Mouse (Mus musculus) CH12.LX (cell line): ENCODE results near the gene Tmem82. TPM values are rescaled to one million over a fixed set of nuclear protein-coding genes. Genes with fewer than 3 reads are reported as not detected.

Experiments
- DNase-seq: peaks from one replicate; pipeline ENCODE4 v3.0.0-alpha.2; 2013; ENCODE audit errors: extremely low read depth
- H3K27ac ChIP-seq: 2 replicates; pipeline ENCODE4 v1.5.1; 2012; ENCODE audit warnings: low read depth, mild to moderate bottlenecking, control low read depth, moderate library complexity; ENCODE audit not compliant: insufficient read depth
- H3K27me3 ChIP-seq: replicated peaks from 2 replicates; pipeline ENCODE3; 2012; ENCODE audit warnings: inconsistent platforms
- H3K36me3 ChIP-seq, 2 experiments: replicated peaks in 1 of 2; 2 replicates each; pipeline versions ENCODE3 to v1.6.1; 2012; ENCODE audit warnings: inconsistent platforms in 1 of 2, low read length in 1 of 2, mild to moderate bottlenecking in 1 of 2, mixed read lengths in 1 of 2, moderate library complexity in 1 of 2; ENCODE audit not compliant: control insufficient read depth in 1 of 2, insufficient read depth in 1 of 2
- H3K4me1 ChIP-seq, 2 experiments: 2 replicates each; pipeline ENCODE4 v1.6.1; 2012; ENCODE audit warnings: inconsistent platforms in 1 of 2, moderate library complexity in 1 of 2; ENCODE audit not compliant: insufficient read depth in 2 of 2, control insufficient read depth in 1 of 2
- H3K4me2 ChIP-seq: 2 replicates; pipeline ENCODE4 v1.6.1; 2012; ENCODE audit warnings: low read depth, mild to moderate bottlenecking, control low read depth; ENCODE audit not compliant: poor library complexity, insufficient read depth, severe bottlenecking
- H3K4me3 ChIP-seq, 3 experiments: fragments of 150-350 bp in 1 of 3; sonication (generic) in 1 of 3; replicated peaks in 1 of 3; 2 replicates each; pipeline versions ENCODE3 to v1.5.1; 2011 to 2012; ENCODE audit warnings: low read depth in 2 of 3, low read length in 2 of 3, mild to moderate bottlenecking in 2 of 3, moderate library complexity in 2 of 3, control low read depth in 1 of 3, improper control_type of control experiment in 1 of 3, inconsistent platforms in 1 of 3, mixed read lengths in 1 of 3; ENCODE audit not compliant: poor library complexity in 1 of 3
- H3K79me2 ChIP-seq: replicated peaks from 2 replicates; pipeline ENCODE4 v1.6.1; 2012; ENCODE audit warnings: mild to moderate bottlenecking, moderate library complexity; ENCODE audit not compliant: control insufficient read depth, poor library complexity, insufficient read depth, severe bottlenecking; ENCODE audit errors: extremely low read depth
- H3K9ac ChIP-seq: 2 replicates; pipeline ENCODE4 v1.6.1; 2012; ENCODE audit warnings: low read depth, mild to moderate bottlenecking, control low read depth, moderate library complexity; ENCODE audit not compliant: insufficient read depth
- H3K9me3 ChIP-seq: replicated peaks from 2 replicates; pipeline ENCODE3; 2012; ENCODE audit warnings: low read length, inconsistent platforms, mixed read lengths
- BHLHE40 ChIP-seq: IDR thresholded peaks from 2 replicates; pipeline ENCODE4 v1.6.1; 2011; ENCODE audit warnings: mild to moderate bottlenecking, low read depth, low read length, improper control_type of control experiment
- CHD1 ChIP-seq: IDR thresholded peaks from 2 replicates; pipeline ENCODE4 v1.6.1; 2012; ENCODE audit warnings: low read depth, low read length, improper control_type of control experiment, inconsistent platforms
- CHD2 ChIP-seq: IDR thresholded peaks from 2 replicates; pipeline ENCODE4 v1.6.1; 2011; ENCODE audit warnings: low read length, improper control_type of control experiment
- CTCF ChIP-seq, 2 experiments: IDR thresholded peaks in 1 of 2; conservative IDR thresholded peaks in 1 of 2; 2 replicates each; pipeline ENCODE4 v1.5.1; 2011 to 2012; ENCODE audit warnings: low read depth in 2 of 2, low read length in 2 of 2, improper control_type of control experiment in 1 of 2, inconsistent platforms in 1 of 2, mild to moderate bottlenecking in 1 of 2, moderate library complexity in 1 of 2
- E2F4 ChIP-seq: IDR thresholded peaks from 2 replicates; pipeline ENCODE4 v1.6.1; 2011; ENCODE audit warnings: low read depth, low read length, improper control_type of control experiment; ENCODE audit not compliant: insufficient replicate concordance
- EP300 ChIP-seq: IDR thresholded peaks from 2 replicates; pipeline ENCODE4 v1.6.1; 2011; ENCODE audit warnings: low read length, improper control_type of control experiment
- ETS1 ChIP-seq: conservative IDR thresholded peaks from 2 replicates; pipeline ENCODE4 v1.6.1; 2012; ENCODE audit warnings: low read depth, mild to moderate bottlenecking, inconsistent platforms, low read length, improper control_type of control experiment, moderate library complexity
- HCFC1 ChIP-seq: IDR thresholded peaks from 2 replicates; pipeline ENCODE4 v1.6.1; 2012; ENCODE audit warnings: low read depth, mild to moderate bottlenecking, inconsistent platforms, low read length, improper control_type of control experiment
- JUND ChIP-seq: conservative IDR thresholded peaks from 2 replicates; pipeline ENCODE4 v1.6.1; 2011; ENCODE audit warnings: low read depth, low read length, improper control_type of control experiment
- KAT2A ChIP-seq: IDR thresholded peaks from 2 replicates; pipeline ENCODE4 v1.6.1; 2012; ENCODE audit warnings: low read length, improper control_type of control experiment, inconsistent platforms; ENCODE audit not compliant: insufficient replicate concordance
- MXI1 ChIP-seq: IDR thresholded peaks from 2 replicates; pipeline ENCODE4 v1.6.1; 2011; ENCODE audit warnings: mild to moderate bottlenecking, low read depth, low read length, improper control_type of control experiment
- NELFE ChIP-seq: IDR thresholded peaks from 2 replicates; pipeline ENCODE4 v1.6.1; 2011; ENCODE audit warnings: low read depth, low read length, improper control_type of control experiment
- PAX5 ChIP-seq: IDR thresholded peaks from 2 replicates; pipeline ENCODE4 v1.6.1; 2012; ENCODE audit warnings: low read length, inconsistent platforms, mixed read lengths
- POLR2A ChIP-seq: IDR thresholded peaks from 2 replicates; pipeline ENCODE4 v1.6.1; 2011; ENCODE audit warnings: low read depth, mild to moderate bottlenecking, improper control_type of control experiment, low read length
- POLR2AphosphoS2 ChIP-seq: IDR thresholded peaks from 2 replicates; pipeline ENCODE4 v1.6.1; 2011; ENCODE audit warnings: low read depth, low read length, improper control_type of control experiment
- RAD21 ChIP-seq: IDR thresholded peaks from 2 replicates; pipeline ENCODE4 v1.6.1; 2011; ENCODE audit warnings: low read depth, mild to moderate bottlenecking, low read length, improper control_type of control experiment, moderate library complexity
- RCOR1 ChIP-seq: conservative IDR thresholded peaks from 2 replicates; pipeline ENCODE4 v1.6.1; 2012; ENCODE audit warnings: low read depth, mild to moderate bottlenecking, inconsistent platforms, low read length, improper control_type of control experiment
- SMC3 ChIP-seq: IDR thresholded peaks from 2 replicates; pipeline ENCODE4 v1.6.1; 2011; ENCODE audit warnings: low read depth, low read length, improper control_type of control experiment
- TBP ChIP-seq: conservative IDR thresholded peaks from 2 replicates; pipeline ENCODE4 v1.6.1; 2011; ENCODE audit warnings: low read depth, low read length, improper control_type of control experiment
- TCF12 ChIP-seq: IDR thresholded peaks from 2 replicates; pipeline ENCODE4 v1.6.1; 2014; ENCODE audit warnings: low read depth, mild to moderate bottlenecking, inconsistent platforms, low read length, improper control_type of control experiment
- UBTF ChIP-seq: IDR thresholded peaks from 2 replicates; pipeline ENCODE4 v1.6.1; 2012; ENCODE audit warnings: low read depth, mild to moderate bottlenecking, inconsistent platforms, low read length, improper control_type of control experiment, moderate library complexity
- USF2 ChIP-seq: conservative IDR thresholded peaks from 2 replicates; pipeline ENCODE4 v1.6.1; 2011; ENCODE audit warnings: low read depth, low read length, improper control_type of control experiment
- ZC3H11A ChIP-seq: IDR thresholded peaks from 2 replicates; pipeline ENCODE4 v1.6.1; 2012; ENCODE audit warnings: low read depth, mild to moderate bottlenecking, inconsistent platforms, low read length, improper control_type of control experiment
- ZKSCAN1 ChIP-seq: IDR thresholded peaks from 2 replicates; pipeline ENCODE4 v1.6.1; 2012; ENCODE audit warnings: low read depth, inconsistent platforms, low read length, improper control_type of control experiment, borderline replicate concordance
- ZMIZ1 ChIP-seq: IDR thresholded peaks from 2 replicates; pipeline ENCODE4 v1.6.1; 2012; ENCODE audit warnings: low read depth, mild to moderate bottlenecking, inconsistent platforms, low read length, improper control_type of control experiment
- ZNF384 ChIP-seq: IDR thresholded peaks from 2 replicates; pipeline ENCODE4 v1.6.1; 2012; ENCODE audit warnings: low read depth, low read length, improper control_type of control experiment, inconsistent platforms
- dilution Hi-C: fragments of 300-500 bp; cut with MboI; formaldehyde crosslinking; loops from 2 replicates; pipeline ENCODE4 v1.14.3; 2020; ENCODE audit warnings: low sequenced_read_pairs; ENCODE audit not compliant: extremely low pct_unique_long_range_greater_than_20kb, extremely low pct_ligation_motif_present
- in situ Hi-C: fragments of 300-500 bp; cut with MboI; formaldehyde crosslinking; loops from 3 replicates; pipeline ENCODE4 v1.14.3; 2019; ENCODE audit warnings: low sequenced_read_pairs, low pct_ligation_motif_present, low pct_unique_long_range_greater_than_20kb, mixed read lengths
- polyA plus RNA-seq: library from polyadenylated mRNA; unstranded; fragments of >175 nt; gene quantifications from 2 replicates; pipeline ENCODE4 v1.2.1, GENCODE M21; 2012; ENCODE audit warnings: low read depth; ENCODE audit not compliant: insufficient read length
- total RNA-seq, 2 experiments: library from RNA; depleted of rRNA; stranded (reverse); fragments of 300-350 nt in 1 of 2; fragments of >200 nt in 1 of 2; gene quantifications; 2 replicates each; pipeline ENCODE4 v1.2.3; 2012 to 2014

Gene Tmem82
- total and polyA plus RNA-seq, 3 experiments: 0.68 to 5.2 (median 2.7) TPM

DNA sequence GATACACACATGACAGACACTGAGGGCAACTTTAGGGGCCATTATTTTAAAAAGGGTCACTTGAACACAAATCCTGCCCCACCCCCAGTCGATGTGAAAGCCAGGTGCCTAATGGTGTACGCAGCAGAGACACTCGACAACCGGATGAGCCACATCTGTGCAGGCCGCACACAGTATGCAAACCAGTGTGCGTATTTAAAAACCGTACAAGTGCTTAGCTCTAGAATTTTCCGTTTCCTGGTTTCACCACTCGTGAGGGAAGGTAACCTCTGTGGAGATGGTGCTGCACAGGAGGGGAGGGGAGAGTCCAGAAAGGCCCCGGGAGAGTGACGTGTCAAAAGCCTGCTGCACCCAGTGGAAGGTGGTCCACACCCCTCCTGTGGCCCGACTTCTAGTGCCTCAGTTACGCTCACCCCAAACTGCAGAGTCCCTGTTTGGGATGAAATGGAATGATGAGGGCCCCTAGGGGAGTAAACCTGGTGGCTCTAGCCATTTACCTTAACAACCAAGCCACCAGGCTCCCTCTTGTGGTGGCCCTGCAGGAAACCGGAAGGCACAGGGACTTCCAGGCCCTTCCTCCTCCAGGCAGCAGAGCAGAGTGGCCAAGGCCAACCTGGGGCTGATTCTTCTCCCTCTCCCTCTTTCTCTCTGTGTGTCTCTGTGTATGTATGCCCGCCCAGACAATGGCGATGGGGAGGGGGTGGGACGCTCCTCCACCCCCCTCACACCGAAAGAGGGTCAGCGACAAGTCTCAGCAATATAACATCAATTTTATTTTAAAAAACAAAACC lies 6.7 kb upstream of the Tmem82 start (continued):
- no peak for TF ChIP-seq UBTF
- TF ChIP-seq RAD21: peak; percentile 36
- TF ChIP-seq PAX5: no peak
- TF ChIP-seq TCF12: peak; percentile 96
- TF ChIP-seq HCFC1: peak; percentile 56
- TF ChIP-seq JUND: no peak
- peak; percentile 21 to 80; a peak in 2 of 4 replicates for TF ChIP-seq CTCF (conservative IDR thresholded peaks at IDR 0.05 in 1 of 2, IDR thresholded peaks at IDR 0.05 in 1 of 2; ENCODE audit: low read depth in 2 of 2, low read length in 2 of 2)
- TF ChIP-seq POLR2AphosphoS2: no peak
- no peak for TF ChIP-seq ZC3H11A
- 0 out of 2 replicates have a peak, but pooled peaks have one; percentile 21 for TF ChIP-seq KAT2A
- no peak for TF ChIP-seq ZKSCAN1
- TF ChIP-seq ETS1: peak; percentile 92
- TF ChIP-seq MXI1: no peak
- TF ChIP-seq RCOR1: no peak
- TF ChIP-seq EP300: peak; percentile 83
- TF ChIP-seq ZNF384: no peak; the same call in 1 of the 2 replicates

GRCm38 (mm10) chr4:141624134-141624533 lies 5.7 kb upstream of the Tmem82 start:
- in situ Hi-C loops: no loop called here
- no peak for TF ChIP-seq MXI1
- no peak for TF ChIP-seq E2F4
- TF ChIP-seq TCF12: no peak
- TF ChIP-seq POLR2AphosphoS2: no peak
- no peak for TF ChIP-seq CHD2
- Histone ChIP-seq H3K4me3 (no peak overlapping the region), H3K27ac (peak overlapping the region; percentile 94), H3K4me1 (peaks cover 28 to 68% of the 10 kb centered on the region in 2 experiments), H3K9ac (no peak overlapping the region), H3K36me3 (peaks cover 23 to 43% of the 10 kb centered on the region in 2 experiments), H3K79me2 (no peaks in the 10 kb centered on the region), H3K9me3 (no peaks in the 10 kb centered on the region), H3K4me2 (no peak overlapping the region), H3K27me3 (no peaks in the 10 kb centered on the region)
- DNase-seq: peak; percentile 54
- dilution Hi-C loops: no loop called here

DNA sequence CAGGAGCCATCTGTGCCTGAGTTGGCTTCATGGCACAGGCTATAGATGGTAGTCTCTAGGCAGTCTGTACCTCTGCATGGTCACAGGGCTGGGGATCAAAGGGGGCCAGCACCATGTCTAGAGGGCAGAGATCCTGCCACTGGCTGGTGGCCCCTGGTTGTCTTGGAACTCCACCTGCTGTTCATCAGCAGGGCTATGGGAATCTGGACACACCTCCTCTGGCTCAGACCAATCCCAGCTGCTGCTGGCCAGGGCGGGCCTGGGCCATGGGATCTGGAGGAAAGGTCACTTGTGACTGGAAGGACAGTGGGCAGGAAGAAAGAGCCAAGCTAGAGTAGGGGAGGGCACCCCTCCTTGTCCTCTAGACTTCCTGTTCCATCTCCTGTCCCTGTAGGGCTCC lies 5.2 kb upstream of the Tmem82 start, which contains the start of gene Slc25a34:
TSS of gene Slc25a34 (minus strand) at position 156 of the 400 bp plus-strand sequence.
- H3K9me3 ChIP-seq: no peaks in the 10 kb centered on the region
- dilution Hi-C loops (no loop called here), in situ Hi-C loops (no loop called here)
- peak within 1 kb of the TSS; percentile 94 for H3K27ac ChIP-seq
- H3K9ac ChIP-seq: peak within 1 kb of the TSS; percentile 25; the same call in 1 of the 2 replicates
- H3K4me1 ChIP-seq: peaks cover 32 to 71% of the 10 kb centered on the region in 2 experiments
- DNase-seq: no peak
- no peaks in the 10 kb centered on the region for H3K79me2 ChIP-seq
- H3K4me2 ChIP-seq: peak within 1 kb of the TSS; percentile 65; the same call in 1 of the 2 replicates
- no peaks in the 10 kb centered on the region for H3K27me3 ChIP-seq
- H3K4me3 ChIP-seq: peak within 1 kb of the TSS in 1 of 3 experiments; percentile 17
- TF ChIP-seq ZC3H11A (no peak), ZNF384 (no peak), NELFE (no peak), BHLHE40 (no peak), POLR2A (peak; percentile 53), SMC3 (no peak), CHD1 (no peak), ZMIZ1 (peak; percentile 91), USF2 (no peak), TBP (no peak), UBTF (no peak)
- H3K36me3 ChIP-seq: peaks cover 18 to 38% of the 10 kb centered on the region in 2 experiments
